Mouse (Mus musculus): ENCODE measurements at regions not wholly inside any gene's neighbourhood (a gene's known extent, or its start where the extent isn't known, plus 50 kb on each side); places are given as distances from the start of the nearest gene placed in this dataset.

GRCm38 (mm10) chr3:50761766-50762165 lies 318.4 kb upstream of the Slc7a11 start:
- DNase-seq = no peak
- H3K4me1 ChIP-seq (ENCODE audit: control insufficient read depth, insufficient read depth, low read length) = no peaks in the 10 kb centered on the region
- no peak overlapping the region for H3K4me3 ChIP-seq (ENCODE audit: insufficient read depth, low read depth, low read length)
- H3K27ac ChIP-seq (ENCODE audit: insufficient read depth, low read depth, low read length) = no peak overlapping the region
- no peak for TF ChIP-seq POLR2A (IDR thresholded peaks at IDR 0.05; ENCODE audit: low read depth, low read length)
- no peak for TF ChIP-seq CTCF (conservative IDR thresholded peaks at IDR 0.05; ENCODE audit: insufficient read depth, insufficient read length, low read depth, low read length)
- H3K36me3 ChIP-seq (ENCODE audit: control insufficient read depth, insufficient read depth, low read length) = no peaks in the 10 kb centered on the region
- no peaks in the 10 kb centered on the region for H3K27me3 ChIP-seq (replicated peaks; ENCODE audit: control insufficient read depth, insufficient read depth, low read length)
- 0% methylated on average over 1 of the region's 1 CpGs for WGBS

GRCm38 (mm10) chr3:50758106-50758505 lies 314.7 kb upstream of the Slc7a11 start:
- DNase-seq = no peak
- no peaks in the 10 kb centered on the region for H3K36me3 ChIP-seq (ENCODE audit: control insufficient read depth, insufficient read depth, low read length)
- no peaks in the 10 kb centered on the region for H3K27me3 ChIP-seq (replicated peaks; ENCODE audit: control insufficient read depth, insufficient read depth, low read length)
- no peak for TF ChIP-seq POLR2A (IDR thresholded peaks at IDR 0.05; ENCODE audit: low read depth, low read length)
- TF ChIP-seq CTCF (conservative IDR thresholded peaks at IDR 0.05; ENCODE audit: insufficient read depth, insufficient read length, low read depth, low read length) = no peak
- no peak overlapping the region for H3K27ac ChIP-seq (ENCODE audit: insufficient read depth, low read depth, low read length)
- WGBS = 77% methylated on average over 1 of the region's 1 CpGs
- H3K4me3 ChIP-seq (ENCODE audit: insufficient read depth, low read depth, low read length) = no peak overlapping the region
- no peaks in the 10 kb centered on the region for H3K4me1 ChIP-seq (ENCODE audit: control insufficient read depth, insufficient read depth, low read length)

GRCm38 (mm10) chr3:50737173-50737572 lies 293.8 kb upstream of the Slc7a11 start:
- H3K36me3 ChIP-seq (ENCODE audit: control insufficient read depth, insufficient read depth, low read length) = no peaks in the 10 kb centered on the region
- no peaks in the 10 kb centered on the region for H3K4me1 ChIP-seq (ENCODE audit: control insufficient read depth, insufficient read depth, low read length)
- H3K27me3 ChIP-seq (replicated peaks; ENCODE audit: control insufficient read depth, insufficient read depth, low read length) = no peaks in the 10 kb centered on the region
- H3K4me3 ChIP-seq (ENCODE audit: insufficient read depth, low read depth, low read length) = no peak overlapping the region
- no peak overlapping the region for H3K27ac ChIP-seq (ENCODE audit: insufficient read depth, low read depth, low read length)
- TF ChIP-seq CTCF (conservative IDR thresholded peaks at IDR 0.05; ENCODE audit: insufficient read depth, insufficient read length, low read depth, low read length) (no peak), POLR2A (IDR thresholded peaks at IDR 0.05; ENCODE audit: low read depth, low read length) (no peak)
- 74% methylated on average over 1 of the region's 1 CpGs for WGBS
- DNase-seq = no peak

- TF ChIP-seq POLR2A (IDR thresholded peaks at IDR 0.05; ENCODE audit: low read depth, low read length) = no peak
- TF ChIP-seq CTCF (conservative IDR thresholded peaks at IDR 0.05; ENCODE audit: insufficient read depth, insufficient read length, low read depth, low read length) = no peak
- DNase-seq = no peak
- WGBS = 87% methylated on average over 5 of the region's 5 CpGs
- Histone ChIP-seq H3K36me3 (ENCODE audit: control insufficient read depth, insufficient read depth, low read length) (no peaks in the 10 kb centered on the region), H3K27ac (ENCODE audit: insufficient read depth, low read depth, low read length) (no peak overlapping the region), H3K4me3 (ENCODE audit: insufficient read depth, low read depth, low read length) (no peak overlapping the region), H3K27me3 (replicated peaks; ENCODE audit: control insufficient read depth, insufficient read depth, low read length) (no peaks in the 10 kb centered on the region), H3K4me1 (ENCODE audit: control insufficient read depth, insufficient read depth, low read length) (no peaks in the 10 kb centered on the region)
These were observed 275.6 kb upstream of the Slc7a11 start for GRCm38 (mm10) chr3:50719035-50719434.

GRCm38 (mm10) chr3:50713463-50713862 lies 270.0 kb upstream of the Slc7a11 start:
- no peak overlapping the region for H3K4me3 ChIP-seq (ENCODE audit: insufficient read depth, low read depth, low read length)
- no peaks in the 10 kb centered on the region for H3K36me3 ChIP-seq (ENCODE audit: control insufficient read depth, insufficient read depth, low read length)
- TF ChIP-seq CTCF (conservative IDR thresholded peaks at IDR 0.05; ENCODE audit: insufficient read depth, insufficient read length, low read depth, low read length) (no peak), POLR2A (IDR thresholded peaks at IDR 0.05; ENCODE audit: low read depth, low read length) (no peak)
- H3K4me1 ChIP-seq (ENCODE audit: control insufficient read depth, insufficient read depth, low read length) = no peaks in the 10 kb centered on the region
- WGBS = 93% methylated on average over 6 of the region's 6 CpGs
- H3K27ac ChIP-seq (ENCODE audit: insufficient read depth, low read depth, low read length) = no peak overlapping the region
- no peaks in the 10 kb centered on the region for H3K27me3 ChIP-seq (replicated peaks; ENCODE audit: control insufficient read depth, insufficient read depth, low read length)
- DNase-seq = no peak

GRCm38 (mm10) chr3:50709415-50709989 lies 266.1 kb upstream of the Slc7a11 start:
- Histone ChIP-seq H3K27me3 (replicated peaks; ENCODE audit: control insufficient read depth, insufficient read depth, low read length) (no peaks in the 10 kb centered on the region), H3K36me3 (ENCODE audit: control insufficient read depth, insufficient read depth, low read length) (no peaks in the 10 kb centered on the region), H3K27ac (ENCODE audit: insufficient read depth, low read depth, low read length) (no peak overlapping the region), H3K4me3 (ENCODE audit: insufficient read depth, low read depth, low read length) (no peak overlapping the region), H3K4me1 (ENCODE audit: control insufficient read depth, insufficient read depth, low read length) (no peaks in the 10 kb centered on the region)
- no peak for TF ChIP-seq CTCF (conservative IDR thresholded peaks at IDR 0.05; ENCODE audit: insufficient read depth, insufficient read length, low read depth, low read length)
- TF ChIP-seq POLR2A (IDR thresholded peaks at IDR 0.05; ENCODE audit: low read depth, low read length) = no peak
- no peak for DNase-seq
- WGBS = 57% methylated on average over 12 of the region's 12 CpGs

GRCm38 (mm10) chr3:50706707-50707106 lies 263.3 kb upstream of the Slc7a11 start:
- TF ChIP-seq CTCF (conservative IDR thresholded peaks at IDR 0.05; ENCODE audit: insufficient read depth, insufficient read length, low read depth, low read length) = no peak
- TF ChIP-seq POLR2A (IDR thresholded peaks at IDR 0.05; ENCODE audit: low read depth, low read length) = no peak
- Histone ChIP-seq H3K36me3 (ENCODE audit: control insufficient read depth, insufficient read depth, low read length) (no peaks in the 10 kb centered on the region), H3K27me3 (replicated peaks; ENCODE audit: control insufficient read depth, insufficient read depth, low read length) (no peaks in the 10 kb centered on the region), H3K4me1 (ENCODE audit: control insufficient read depth, insufficient read depth, low read length) (no peaks in the 10 kb centered on the region), H3K27ac (ENCODE audit: insufficient read depth, low read depth, low read length) (no peak overlapping the region), H3K4me3 (ENCODE audit: insufficient read depth, low read depth, low read length) (no peak overlapping the region)
- DNase-seq = no peak
- 45% methylated on average over 2 of the region's 2 CpGs for WGBS
